Mouse (Mus musculus): Measurements from ENCODE around the gene Polr2e. TPM values are rescaled to one million over a fixed set of nuclear protein-coding genes. Genes with fewer than 3 reads are reported as not detected.
A peak's percentile ranks its signal among the peaks of the same experiment; 100 is the strongest.

The Polr2e gene
- polyA plus RNA-seq, 1 experiment from 2014 or later = 265 TPM

DNA sequence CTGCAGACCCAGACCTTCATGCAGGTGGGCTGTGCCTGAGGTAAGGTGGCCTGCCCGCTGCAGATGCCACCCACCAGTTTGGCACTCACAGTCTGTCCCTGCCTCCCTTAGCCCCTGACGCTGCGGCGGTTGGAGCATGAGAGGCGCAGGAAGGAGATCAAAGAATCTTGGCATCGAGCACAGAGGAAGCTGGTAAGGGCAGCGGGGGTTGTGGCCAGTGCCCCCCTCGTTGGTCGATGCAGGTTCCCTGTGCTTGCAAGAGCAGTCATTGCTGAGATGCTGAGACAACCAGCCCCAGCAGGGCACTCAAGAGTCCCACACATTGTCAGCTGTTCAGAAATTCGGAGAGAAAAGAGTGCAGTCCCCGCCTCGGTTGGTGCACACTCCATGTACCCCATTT, 17.4 kb downstream of the Polr2e start:
- no peaks in the 10 kb centered on the region for H3K9me3 ChIP-seq
- peaks cover 29% of the 10 kb centered on the region for H3K27me3 ChIP-seq
- H3K4me1 ChIP-seq = peaks cover 24% of the 10 kb centered on the region
- H3K27ac ChIP-seq = no peak overlapping the region
- H3K4me3 ChIP-seq = no peak overlapping the region
- no peak overlapping the region for H3K4me2 ChIP-seq
- ATAC-seq (ENCODE audit: insufficient number of reproducible peaks, insufficient read depth, low FRiP score, low TSS enrichment, low read depth) = no peak
- no peak overlapping the region for H3K9ac ChIP-seq
- H3K36me3 ChIP-seq = no peaks in the 10 kb centered on the region
- WGBS = 91% methylated on average over 12 of the region's 12 CpGs

DNA sequence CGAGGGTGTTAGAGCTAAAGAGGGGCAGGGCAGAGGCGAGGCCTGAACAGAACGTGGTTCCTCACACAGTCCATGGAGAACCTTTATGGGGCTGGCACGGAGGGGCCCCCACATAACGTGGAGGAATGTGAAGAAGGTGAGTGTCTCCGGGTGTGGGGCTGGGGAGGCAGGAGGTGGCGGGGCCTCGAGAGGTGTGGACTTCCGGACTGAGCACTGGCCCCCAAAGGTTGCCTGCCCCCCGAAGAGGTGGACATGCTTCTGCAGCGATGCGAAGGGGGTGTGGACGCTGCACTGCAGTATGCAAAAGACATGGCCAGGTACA, 18.3 kb downstream of the Polr2e start:
- Histone ChIP-seq H3K27ac (no peak overlapping the region), H3K4me3 (no peak overlapping the region)
- ATAC-seq (ENCODE audit: insufficient number of reproducible peaks, insufficient read depth, low FRiP score, low TSS enrichment, low read depth) = no peak

DNA sequence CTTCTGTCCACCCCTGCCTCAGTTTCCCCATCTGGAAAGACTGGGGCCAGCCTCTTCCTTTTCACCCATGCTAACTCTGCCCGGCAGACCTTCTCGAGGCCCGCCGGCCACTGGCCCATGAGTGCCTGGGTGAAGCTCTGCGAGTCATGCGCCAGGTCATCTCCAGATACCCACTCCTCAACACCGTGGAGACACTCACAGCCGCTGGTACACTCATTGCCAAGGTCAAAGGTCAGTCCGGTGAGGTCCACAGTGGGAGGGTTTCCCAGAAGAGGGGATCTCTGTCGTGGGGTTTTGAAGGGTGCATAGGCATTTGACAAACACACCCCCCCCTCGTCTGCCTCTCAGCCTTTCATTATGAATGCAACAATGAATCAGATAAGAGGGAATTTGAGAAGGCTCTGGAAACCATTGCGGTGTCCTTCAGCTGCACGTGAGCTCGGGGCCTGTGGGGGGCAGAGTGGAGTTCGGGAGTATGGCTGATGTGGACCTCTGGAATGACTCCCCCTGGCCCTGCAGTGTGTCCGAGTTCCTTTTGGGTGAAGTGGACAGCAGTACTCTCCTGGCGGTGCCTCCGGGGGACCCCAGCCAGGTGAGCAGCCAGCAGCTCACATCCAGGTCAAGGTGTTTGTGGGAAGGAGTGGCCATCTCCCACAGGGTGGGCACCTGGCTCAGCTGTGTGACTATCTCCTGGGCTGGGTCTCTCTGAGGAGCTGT, 18.8 kb downstream of the Polr2e start:
- WGBS = 79% methylated on average over 18 of the region's 18 CpGs
- Histone ChIP-seq H3K4me3 (no peak overlapping the region), H3K4me2 (peak overlapping the region; percentile 44; the same call in 1 of the 2 replicates), H3K27ac (no peak overlapping the region), H3K9me3 (no peaks in the 10 kb centered on the region), H3K36me3 (no peaks in the 10 kb centered on the region), H3K4me1 (peaks cover 24% of the 10 kb centered on the region), H3K27me3 (peaks cover 42% of the 10 kb centered on the region), H3K9ac (no peak overlapping the region)
- ATAC-seq (ENCODE audit: insufficient number of reproducible peaks, insufficient read depth, low FRiP score, low TSS enrichment, low read depth) = no peak

More for the DNA sequence above, 18.3 kb downstream of the Polr2e start:
- 90% methylated on average over 13 of the region's 13 CpGs for WGBS
- H3K27me3 ChIP-seq = peaks cover 37% of the 10 kb centered on the region
- H3K4me1 ChIP-seq = peaks cover 24% of the 10 kb centered on the region
- no peaks in the 10 kb centered on the region for H3K36me3 ChIP-seq
- H3K9ac ChIP-seq = no peak overlapping the region
- no peaks in the 10 kb centered on the region for H3K9me3 ChIP-seq
- no peak overlapping the region for H3K4me2 ChIP-seq

DNA sequence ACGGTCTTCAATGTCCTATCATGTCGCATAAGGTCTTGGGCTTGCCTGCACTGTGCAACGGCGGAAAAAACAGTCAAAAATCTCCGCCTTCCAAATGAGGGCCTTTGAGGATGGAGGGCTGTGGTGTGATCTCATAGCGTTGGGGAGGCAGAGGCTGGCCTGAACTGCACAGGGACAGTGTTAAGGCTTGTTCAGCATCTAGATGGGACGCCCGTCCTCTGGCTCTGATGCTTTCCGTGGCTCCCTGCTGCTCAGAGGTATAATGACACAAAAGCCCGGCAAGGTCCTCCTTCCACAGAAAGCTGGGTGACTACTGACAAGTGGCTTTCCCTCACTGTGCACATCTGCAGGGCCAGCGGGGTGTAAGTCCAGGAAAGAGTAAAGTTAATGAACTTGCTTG, 19.4 kb downstream of the Polr2e start:
- ATAC-seq (ENCODE audit: insufficient number of reproducible peaks, insufficient read depth, low FRiP score, low TSS enrichment, low read depth) = no peak
- WGBS = 31% methylated on average over 11 of the region's 11 CpGs
- H3K27ac ChIP-seq = no peak overlapping the region
- H3K4me3 ChIP-seq = peak overlapping the region; percentile 14; the same call in 1 of the 2 replicates
- H3K9ac ChIP-seq = 0 out of 2 replicates have a peak overlapping the region, but pooled peaks have one; percentile 52
- H3K36me3 ChIP-seq = no peaks in the 10 kb centered on the region
- H3K4me2 ChIP-seq = peak overlapping the region; percentile 44
- peaks cover 48% of the 10 kb centered on the region for H3K27me3 ChIP-seq
- no peaks in the 10 kb centered on the region for H3K9me3 ChIP-seq
- H3K4me1 ChIP-seq = peaks cover 24% of the 10 kb centered on the region

DNA sequence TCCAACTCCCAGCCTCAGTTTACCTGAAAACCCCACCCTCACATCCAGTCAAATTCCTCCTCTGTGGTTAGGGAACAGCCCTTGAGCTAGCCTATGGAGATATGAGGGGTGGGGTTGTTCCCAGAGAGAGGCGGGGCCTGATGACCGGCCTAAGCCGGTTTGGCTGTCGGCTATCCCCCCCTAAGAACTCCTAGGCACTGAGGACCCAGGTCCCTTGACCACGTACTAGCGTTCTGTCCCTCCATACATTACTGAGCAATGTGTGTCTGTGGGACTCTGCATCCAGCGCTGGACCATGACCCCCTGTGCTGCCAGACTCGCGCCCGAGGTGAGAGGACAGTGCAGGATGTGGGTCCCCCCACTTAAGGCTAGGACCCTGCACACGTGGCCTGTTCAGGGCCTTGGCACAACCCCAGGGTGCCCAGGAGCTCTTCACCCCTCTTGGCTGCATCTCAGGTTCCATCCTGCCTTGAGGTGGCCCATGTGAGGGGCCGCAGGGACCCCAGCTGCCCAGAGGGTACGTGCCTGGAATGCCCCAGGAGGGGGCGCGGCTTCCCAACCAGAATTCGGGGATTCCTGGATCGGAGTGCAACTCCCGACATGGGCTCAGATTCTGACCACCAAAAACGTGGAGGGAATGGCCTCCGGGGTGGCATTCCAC, 20.0 kb downstream of the Polr2e start:
- 8% methylated on average over 20 of the region's 20 CpGs for WGBS

DNA sequence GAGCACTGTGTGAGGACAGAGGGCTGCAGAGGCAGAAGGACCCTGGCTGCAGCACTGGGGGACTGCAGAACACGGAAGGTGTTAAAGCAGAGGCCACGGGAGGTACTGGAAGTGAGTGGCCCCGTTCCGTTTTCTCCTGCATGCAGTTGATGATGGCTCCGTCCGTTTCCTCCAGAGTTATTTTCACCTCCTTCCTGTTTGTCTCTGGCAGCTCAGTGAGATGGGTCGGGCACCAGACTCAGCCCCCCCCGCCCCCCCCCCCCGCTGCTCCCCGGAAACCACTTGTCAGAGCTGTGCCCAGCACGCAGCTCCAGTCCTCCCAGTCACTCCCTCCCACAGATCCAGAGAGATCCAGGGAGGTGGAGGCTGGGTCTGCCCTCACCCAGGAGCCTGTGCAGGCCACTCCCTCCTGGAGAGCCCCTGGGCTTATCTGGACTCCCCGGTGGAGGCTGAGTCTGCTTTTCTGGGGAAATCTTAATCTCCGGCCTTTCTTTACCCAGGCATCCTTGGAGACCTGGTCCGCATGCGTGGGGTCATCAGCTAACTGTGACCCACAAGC, 20.8 kb downstream of the Polr2e start:
- Histone ChIP-seq H3K9me3 (no peaks in the 10 kb centered on the region), H3K27me3 (peaks cover 62% of the 10 kb centered on the region), H3K4me3 (no peak overlapping the region; the same call in 1 of the 2 replicates), H3K4me1 (peaks cover 24% of the 10 kb centered on the region), H3K36me3 (no peaks in the 10 kb centered on the region), H3K9ac (peak overlapping the region; percentile 27; the same call in 1 of the 2 replicates), H3K27ac (no peak overlapping the region), H3K4me2 (peak overlapping the region; percentile 26)
- 9% methylated on average over 15 of the region's 15 CpGs for WGBS
- ATAC-seq (ENCODE audit: insufficient number of reproducible peaks, insufficient read depth, low FRiP score, low TSS enrichment, low read depth) = no peak

More for the DNA sequence above, 20.0 kb downstream of the Polr2e start:
- H3K4me2 ChIP-seq = peak overlapping the region; percentile 44
- peaks cover 54% of the 10 kb centered on the region for H3K27me3 ChIP-seq
- H3K4me1 ChIP-seq = peaks cover 24% of the 10 kb centered on the region
- ATAC-seq (ENCODE audit: insufficient number of reproducible peaks, insufficient read depth, low FRiP score, low TSS enrichment, low read depth) = peak; percentile 28
- no peaks in the 10 kb centered on the region for H3K36me3 ChIP-seq
- peak overlapping the region; percentile 14 for H3K4me3 ChIP-seq
- peak overlapping the region; percentile 52; the same call in 1 of the 2 replicates for H3K9ac ChIP-seq
- no peaks in the 10 kb centered on the region for H3K9me3 ChIP-seq
- H3K27ac ChIP-seq = no peak overlapping the region

DNA sequence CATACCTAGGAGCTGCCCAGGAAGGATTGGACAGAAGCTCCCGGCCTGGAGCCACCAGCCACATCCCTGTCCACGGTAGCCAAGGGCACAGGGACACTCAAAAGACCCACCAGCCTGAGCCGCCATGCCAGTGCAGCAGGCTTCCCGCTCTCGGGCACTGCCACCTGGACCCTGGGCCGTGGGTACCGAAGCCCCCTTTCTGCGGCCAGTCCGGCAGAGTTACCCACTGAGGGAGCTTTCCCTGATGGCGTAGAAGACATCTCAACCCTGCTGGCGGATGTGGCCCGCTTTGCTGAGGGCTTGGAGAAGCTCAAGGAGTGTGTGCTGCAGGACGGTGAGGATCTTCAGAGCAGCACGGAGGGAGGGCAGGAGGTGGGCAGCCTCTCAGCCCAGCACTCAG, 21.8 kb downstream of the Polr2e start:
- Histone ChIP-seq H3K4me2 (no peak overlapping the region), H3K4me1 (peaks cover 27% of the 10 kb centered on the region), H3K4me3 (no peak overlapping the region), H3K36me3 (no peaks in the 10 kb centered on the region), H3K9ac (no peak overlapping the region; the same call in 1 of the 2 replicates), H3K9me3 (no peaks in the 10 kb centered on the region), H3K27me3 (peaks cover 72% of the 10 kb centered on the region), H3K27ac (no peak overlapping the region)
- 79% methylated on average over 14 of the region's 14 CpGs for WGBS
- no peak for ATAC-seq (ENCODE audit: insufficient number of reproducible peaks, insufficient read depth, low FRiP score, low TSS enrichment, low read depth)

DNA sequence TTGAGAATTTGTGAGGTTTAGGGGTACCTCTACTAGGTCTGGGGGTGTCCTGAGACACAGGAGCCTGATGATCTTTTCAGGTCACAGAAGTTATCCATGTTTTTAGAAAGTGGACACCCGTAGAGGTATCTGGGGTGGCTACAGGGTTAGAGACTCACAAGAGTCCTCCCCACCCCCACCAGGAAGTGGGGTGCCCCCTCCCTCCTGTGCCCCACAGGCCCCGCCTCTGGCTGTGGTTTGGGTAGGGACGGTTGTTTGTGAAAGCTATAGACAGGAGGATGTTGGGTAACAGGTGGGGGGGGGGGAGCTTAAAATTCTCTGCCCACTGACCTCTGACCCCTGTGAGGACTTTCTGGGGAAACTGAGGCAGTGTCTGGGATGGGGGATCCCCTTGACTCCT, 22.2 kb downstream of the Polr2e start:
- Histone ChIP-seq H3K4me2 (no peak overlapping the region), H3K27me3 (peaks cover 76% of the 10 kb centered on the region), H3K27ac (no peak overlapping the region), H3K9ac (no peak overlapping the region; the same call in 1 of the 2 replicates), H3K36me3 (no peaks in the 10 kb centered on the region), H3K4me1 (peaks cover 27% of the 10 kb centered on the region), H3K4me3 (no peak overlapping the region), H3K9me3 (no peaks in the 10 kb centered on the region)
- 65% methylated on average over 3 of the region's 3 CpGs for WGBS
- no peak for ATAC-seq (ENCODE audit: insufficient number of reproducible peaks, insufficient read depth, low FRiP score, low TSS enrichment, low read depth)

DNA sequence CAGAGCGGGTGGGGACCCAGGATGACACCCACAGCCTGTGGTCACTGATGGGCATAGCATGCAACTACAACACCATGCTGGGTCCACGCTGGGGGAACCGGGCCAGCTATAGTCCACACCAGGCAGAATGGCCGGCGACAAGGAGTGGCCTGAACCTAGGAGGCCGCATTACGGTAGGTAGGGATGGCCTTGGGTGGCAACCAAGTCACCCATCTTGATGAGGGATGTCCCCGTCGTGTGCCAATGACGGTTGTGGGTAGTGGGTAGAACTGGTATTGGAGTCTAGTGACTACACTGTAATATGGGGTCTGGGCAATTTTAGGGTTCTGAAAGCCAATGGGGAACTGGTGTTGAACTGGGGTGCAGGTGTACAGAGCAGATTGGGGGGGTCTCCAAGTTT, 22.7 kb downstream of the Polr2e start:
- peaks cover 80% of the 10 kb centered on the region for H3K27me3 ChIP-seq
- no peak overlapping the region for H3K4me3 ChIP-seq
- WGBS = 92% methylated on average over 10 of the region's 10 CpGs
- H3K4me2 ChIP-seq = no peak overlapping the region
- peaks cover 27% of the 10 kb centered on the region for H3K4me1 ChIP-seq
- H3K9ac ChIP-seq = no peak overlapping the region
- no peak overlapping the region for H3K27ac ChIP-seq
- ATAC-seq (ENCODE audit: insufficient number of reproducible peaks, insufficient read depth, low FRiP score, low TSS enrichment, low read depth) = no peak
- no peaks in the 10 kb centered on the region for H3K9me3 ChIP-seq
- H3K36me3 ChIP-seq = no peaks in the 10 kb centered on the region

DNA sequence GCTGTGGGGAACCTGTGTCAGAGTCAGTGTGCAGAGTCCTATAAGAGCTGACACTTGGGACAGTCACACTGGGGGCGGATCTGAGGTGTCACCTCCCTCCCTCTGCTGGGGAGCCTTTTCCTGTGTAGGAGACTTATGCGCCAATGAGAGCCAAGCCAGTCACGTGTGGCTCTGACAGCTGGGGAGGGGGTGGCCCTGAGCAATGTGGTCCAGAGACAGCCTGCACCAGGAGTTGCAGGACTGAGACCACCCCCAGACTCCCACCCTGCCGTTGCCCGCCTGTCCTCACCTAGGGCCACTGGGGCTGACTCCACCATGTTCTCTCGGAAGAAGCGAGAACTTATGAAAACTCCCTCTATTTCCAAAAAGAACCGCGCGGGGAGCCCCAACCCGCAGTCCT, 23.1 kb downstream of the Polr2e start, which contains the start of gene Arhgap45:
TSS of gene Arhgap45 (plus strand) at position 143 of the 400 bp plus-strand sequence.
- WGBS = 60% methylated on average over 11 of the region's 11 CpGs
- H3K27me3 ChIP-seq = peaks cover 85% of the 10 kb centered on the region
- no peaks in the 10 kb centered on the region for H3K9me3 ChIP-seq
- peaks cover 27% of the 10 kb centered on the region for H3K4me1 ChIP-seq
- H3K4me3 ChIP-seq = no peak within 1 kb of the TSS
- H3K27ac ChIP-seq = no peak within 1 kb of the TSS
- H3K9ac ChIP-seq = no peak within 1 kb of the TSS; the same call in 1 of the 2 replicates
- no peak within 1 kb of the TSS for H3K4me2 ChIP-seq
- peaks cover 2% of the 10 kb centered on the region; the same call in 1 of the 2 replicates for H3K36me3 ChIP-seq
- no peak for ATAC-seq (ENCODE audit: insufficient number of reproducible peaks, insufficient read depth, low FRiP score, low TSS enrichment, low read depth)

DNA sequence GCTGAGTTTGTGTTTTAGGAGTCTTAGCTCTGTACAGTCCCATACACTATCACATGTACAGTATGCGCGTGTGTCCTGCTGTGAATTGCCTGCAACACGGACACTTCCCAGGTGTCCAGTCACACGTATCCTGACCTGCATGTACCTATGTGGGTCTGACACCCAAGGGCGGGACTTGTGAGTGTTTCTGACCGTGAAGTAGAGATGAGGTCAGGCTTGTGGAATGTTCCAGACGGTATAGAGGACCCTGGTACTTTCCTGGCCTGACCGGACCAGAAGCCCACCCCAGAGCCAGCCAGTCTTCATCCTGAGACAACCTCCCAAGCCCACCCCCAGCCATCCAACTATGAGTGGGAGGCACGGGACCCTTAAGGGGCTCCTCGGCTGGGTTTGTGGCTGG, 24.0 kb downstream of the Polr2e start:
- WGBS = 79% methylated on average over 10 of the region's 10 CpGs
- no peak overlapping the region for H3K4me2 ChIP-seq
- no peak overlapping the region for H3K27ac ChIP-seq
- peaks cover 5% of the 10 kb centered on the region; the same call in 1 of the 2 replicates for H3K9me3 ChIP-seq
- peaks cover 27% of the 10 kb centered on the region for H3K4me1 ChIP-seq
- no peak overlapping the region for H3K4me3 ChIP-seq
- peaks cover 85% of the 10 kb centered on the region for H3K27me3 ChIP-seq
- H3K9ac ChIP-seq = no peak overlapping the region
- no peak for ATAC-seq (ENCODE audit: insufficient number of reproducible peaks, insufficient read depth, low FRiP score, low TSS enrichment, low read depth)
- peaks cover 10% of the 10 kb centered on the region for H3K36me3 ChIP-seq

Data from embryonic facial prominence, embryonic 13.5 days (tissue).